Mouse (Mus musculus): ENCODE data around the gene Rnf216.

GRCm38 (mm10) chr5:143049013-143049385 lies 63.8 kb downstream of the Rnf216 start:
- TF ChIP-seq CTCF (IDR thresholded peaks at IDR 0.05; ENCODE audit: control insufficient read depth, insufficient read depth, insufficient read length) (no peak), MYOD1 (IDR thresholded peaks at IDR 0.05; ENCODE audit: control insufficient read depth, insufficient read length, low read depth) (no peak), USF1 (IDR thresholded peaks at IDR 0.05; ENCODE audit: low read depth) (no peak), MYOG (IDR thresholded peaks at IDR 0.05; ENCODE audit: control insufficient read depth, extremely low read depth, insufficient read length) (no peak)

Data from C2C12 (cell line).